Comparison of ENCODE assay signal across 40 mouse cellular contexts in the genomic region with DNA sequence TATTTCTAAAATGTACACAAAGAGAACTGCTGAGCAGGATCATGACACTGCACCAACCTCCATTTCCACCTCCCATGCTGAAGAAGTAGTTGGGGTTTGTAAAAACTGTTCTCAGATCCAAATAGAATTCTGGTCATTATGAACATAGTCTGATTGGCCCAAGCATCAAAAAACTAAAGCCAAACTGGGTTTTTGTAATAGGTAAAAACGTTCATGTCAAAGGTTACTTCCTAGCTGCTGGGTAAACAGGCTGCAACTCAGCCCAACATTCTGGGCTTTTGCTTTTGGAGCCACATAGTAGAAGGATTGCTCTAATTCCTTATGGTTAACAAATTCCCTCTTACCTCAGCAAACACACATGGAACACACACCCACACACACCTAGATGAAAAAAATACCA. TPM values are rescaled to one million over a fixed set of nuclear protein-coding genes. Genes with fewer than 3 reads are reported as not detected.
"Had no signal": no experiment of that assay in that cellular context is flagged by ENCODE, and none has a peak within 500 bp of the region (broad histone marks: within the 10 kb centered on the region; RNA-seq: fewer than 3 reads in every experiment).

No protein-coding gene starts in this region.

- H3K4me2 ChIP-seq: embryonic facial prominence, embryonic 12.5 days; embryonic facial prominence, embryonic 13.5 days; embryonic facial prominence, embryonic 15.5 days; forebrain, embryonic 12.5 days; forebrain, embryonic 13.5 days; forebrain, embryonic 15.5 days had no signal

- DNase-seq: cerebellum, adult 2 months; cerebellum, adult 8-10 months; cerebellum, adult 9-10 months; cerebellum, adult 9-11 months; cerebellum, postnatal 10 days; cerebellum, postnatal 14 days; cerebellum, postnatal 25 days; cerebellum, postnatal 36 days; embryo, embryonic 11 days; forebrain, postnatal 0 days; gastrocnemius, adult 2 months; gastrocnemius, postnatal 10 days; gastrocnemius, postnatal 14 days; gastrocnemius, postnatal 25 days; gastrocnemius, postnatal 36 days; heart, adult 11 months; heart, adult 18-20 months; heart, adult 2 months had no signal

- H3K9me3 ChIP-seq: embryonic facial prominence, embryonic 10.5 days; embryonic facial prominence, embryonic 12.5 days; embryonic facial prominence, embryonic 13.5 days; embryonic facial prominence, embryonic 15.5 days; forebrain, embryonic 10.5 days; forebrain, embryonic 15.5 days had no signal

- H3K27me3 ChIP-seq: embryonic facial prominence, embryonic 12.5 days; embryonic facial prominence, embryonic 13.5 days; embryonic facial prominence, embryonic 15.5 days; forebrain, embryonic 12.5 days; forebrain, embryonic 13.5 days; forebrain, embryonic 15.5 days had no signal

- H3K4me3 ChIP-seq: embryonic facial prominence, embryonic 10.5 days; embryonic facial prominence, embryonic 12.5 days; embryonic facial prominence, embryonic 13.5 days; embryonic facial prominence, embryonic 15.5 days; erythroblast, embryonic 14.5 days; forebrain, embryonic 10.5 days; forebrain, embryonic 12.5 days; forebrain, embryonic 13.5 days; forebrain, embryonic 15.5 days; gastrocnemius, adult 2 months; heart, adult 2 months had no signal

- H3K36me3 ChIP-seq: embryonic facial prominence, embryonic 10.5 days; embryonic facial prominence, embryonic 12.5 days; embryonic facial prominence, embryonic 13.5 days; embryonic facial prominence, embryonic 15.5 days; forebrain, embryonic 10.5 days; forebrain, embryonic 12.5 days; forebrain, embryonic 15.5 days had no signal

- H3K27ac ChIP-seq: embryonic facial prominence, embryonic 10.5 days; embryonic facial prominence, embryonic 12.5 days; embryonic facial prominence, embryonic 13.5 days; embryonic facial prominence, embryonic 15.5 days; forebrain, embryonic 10.5 days; forebrain, embryonic 12.5 days; forebrain, embryonic 13.5 days; forebrain, embryonic 15.5 days; gastrocnemius, adult 2 months; heart, adult 2 months had no signal

- ATAC-seq: forebrain, embryonic 13.5 days; forebrain, embryonic 14.5 days; forebrain, embryonic 15.5 days; forebrain, embryonic 16.5 days; forebrain, postnatal 0 days had no signal

- H3K9ac ChIP-seq: embryonic facial prominence, embryonic 12.5 days; embryonic facial prominence, embryonic 13.5 days; embryonic facial prominence, embryonic 15.5 days; forebrain, embryonic 12.5 days; forebrain, embryonic 13.5 days; forebrain, embryonic 15.5 days; forebrain, postnatal 0 days had no signal

- H3K4me1 ChIP-seq: embryonic facial prominence, embryonic 10.5 days; embryonic facial prominence, embryonic 12.5 days; embryonic facial prominence, embryonic 13.5 days; embryonic facial prominence, embryonic 15.5 days; forebrain, embryonic 10.5 days; forebrain, embryonic 12.5 days; forebrain, embryonic 13.5 days; forebrain, embryonic 15.5 days had no signal

RNA-seq across cellular contexts. Expression of gene Cyp2d40, which starts 15.8 kb away (rescaled TPM):
- total RNA-seq: common myeloid progenitor, adult 5-6 weeks; forebrain, postnatal 0 days; gastrocnemius, adult 18-20 months; gastrocnemius, adult 2 months; gastrocnemius, adult 8-10 months; gastrocnemius, postnatal 10 days; gastrocnemius, postnatal 14 days; gastrocnemius, postnatal 25 days; gastrocnemius, postnatal 36 days; gastrocnemius, postnatal 4 days; granulocyte monocyte progenitor cell, adult 5-6 weeks; heart, adult 18-20 months; heart, adult 2 months had no signal
- polyA plus RNA-seq: cerebellum, adult 2 months; cortical plate, adult 2 months; embryonic facial prominence, embryonic 10.5 days; embryonic facial prominence, embryonic 11.5 days; embryonic facial prominence, embryonic 12.5 days; embryonic facial prominence, embryonic 13.5 days; embryonic facial prominence, embryonic 14.5 days; embryonic facial prominence, embryonic 15.5 days; erythroblast, embryonic 14.5 days; forebrain, embryonic 10.5 days; forebrain, embryonic 11.5 days; forebrain, embryonic 12.5 days; forebrain, embryonic 13.5 days; forebrain, embryonic 14.5 days; forebrain, embryonic 15.5 days; forebrain, embryonic 16.5 days; forebrain, postnatal 0 days; frontal cortex, adult 2 months; gonadal fat pad, adult 2 months; heart, adult 2 months had no signal

RNA-seq across cellular contexts. Expression of gene Cyp2d26, which starts 46.0 kb away (rescaled TPM):
- total RNA-seq: common myeloid progenitor, adult 5-6 weeks; forebrain, postnatal 0 days; gastrocnemius, adult 2 months; gastrocnemius, postnatal 14 days; gastrocnemius, postnatal 25 days; gastrocnemius, postnatal 36 days; granulocyte monocyte progenitor cell, adult 5-6 weeks; heart, adult 18-20 months; heart, adult 2 months had no signal
- polyA plus RNA-seq: embryonic facial prominence, embryonic 10.5 days; embryonic facial prominence, embryonic 11.5 days; embryonic facial prominence, embryonic 12.5 days; embryonic facial prominence, embryonic 13.5 days; embryonic facial prominence, embryonic 14.5 days; embryonic facial prominence, embryonic 15.5 days; erythroblast, embryonic 14.5 days; forebrain, embryonic 10.5 days; forebrain, embryonic 11.5 days; forebrain, embryonic 12.5 days; forebrain, embryonic 14.5 days; forebrain, embryonic 15.5 days; forebrain, embryonic 16.5 days; forebrain, postnatal 0 days; heart, adult 2 months had no signal
